Mouse (Mus musculus) telencephalon, adult 2 months (tissue): ENCODE measurements at regions not wholly inside any gene's neighbourhood (a gene's known extent, or its start where the extent isn't known, plus 50 kb on each side); places are given as distances from the start of the nearest gene placed in this dataset.
A peak's percentile ranks its signal among the peaks of the same experiment; 100 is the strongest.

ENCODE experiments used
- DNase-seq: peaks from one replicate; pipeline ENCODE4 v3.0.0-alpha.2; 2011; ENCODE audit warnings: low read depth, low spot score

DNA sequence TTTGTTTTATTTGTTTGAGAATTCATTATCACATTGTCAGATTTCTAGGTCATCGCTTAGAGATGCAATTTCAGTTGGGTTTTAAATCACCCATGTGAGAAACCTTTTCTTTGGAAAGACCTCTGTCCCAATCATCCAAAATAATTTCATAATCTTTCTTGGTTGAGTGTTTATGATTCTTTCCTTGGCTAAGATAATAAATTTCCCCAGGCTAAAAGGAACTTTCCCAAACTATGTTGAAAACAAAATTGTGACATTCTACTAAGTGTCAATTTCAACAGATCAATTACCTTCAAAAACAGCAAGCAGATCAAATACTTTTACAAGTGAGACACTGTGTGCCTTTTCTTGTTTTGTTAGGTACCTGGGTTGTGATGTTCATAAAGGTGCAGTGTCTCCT, 80.0 kb upstream of the Acvr2a start:
- no peak for DNase-seq

DNA sequence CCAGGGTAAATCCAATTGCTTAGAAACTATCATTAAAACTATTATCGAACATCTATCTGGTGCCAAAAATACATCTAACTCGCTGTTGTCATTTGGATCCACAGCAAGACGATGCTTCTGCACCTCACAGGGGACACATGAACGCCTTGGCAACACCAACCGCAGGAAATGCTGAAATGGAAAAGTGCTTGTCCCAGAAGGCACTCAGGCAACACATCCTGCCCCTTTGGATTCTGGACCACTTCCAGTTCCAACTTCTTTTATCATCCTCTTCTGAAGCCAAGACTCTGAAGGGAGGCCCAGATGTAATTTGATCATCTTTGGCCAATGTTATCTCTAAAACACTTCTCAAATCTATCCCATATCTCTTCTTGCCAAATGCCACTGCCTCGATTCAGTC, 79.4 kb upstream of the Acvr2a start:
- no peak for DNase-seq

DNA sequence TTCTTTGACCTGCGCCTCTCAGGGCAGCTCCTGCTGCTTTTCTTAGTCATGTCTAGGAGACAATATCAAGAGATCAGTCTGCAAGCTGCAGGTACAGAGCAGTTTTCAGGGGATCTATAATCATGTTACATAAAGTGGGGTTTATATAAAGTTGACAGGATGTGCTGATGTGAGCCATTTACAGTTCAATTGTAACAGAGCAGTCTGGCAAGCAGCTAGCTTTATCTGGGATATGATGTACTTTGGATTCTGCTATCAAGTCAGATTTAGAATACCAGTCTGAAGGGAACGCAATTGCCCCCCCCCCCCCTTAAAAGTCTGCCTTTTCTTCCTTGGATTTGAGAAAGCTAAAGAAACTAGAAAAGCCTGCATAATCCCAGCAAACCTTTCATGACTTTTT, 77.6 kb upstream of the Acvr2a start:
- DNase-seq: peak; percentile 29
